Mouse (Mus musculus) thymus, postnatal 14 days (tissue): ENCODE measurements around the gene Olfr62.

Source experiments
- DNase-seq: peaks from one replicate; pipeline ENCODE4 v3.0.0; 2021

Gene Olfr62

DNA sequence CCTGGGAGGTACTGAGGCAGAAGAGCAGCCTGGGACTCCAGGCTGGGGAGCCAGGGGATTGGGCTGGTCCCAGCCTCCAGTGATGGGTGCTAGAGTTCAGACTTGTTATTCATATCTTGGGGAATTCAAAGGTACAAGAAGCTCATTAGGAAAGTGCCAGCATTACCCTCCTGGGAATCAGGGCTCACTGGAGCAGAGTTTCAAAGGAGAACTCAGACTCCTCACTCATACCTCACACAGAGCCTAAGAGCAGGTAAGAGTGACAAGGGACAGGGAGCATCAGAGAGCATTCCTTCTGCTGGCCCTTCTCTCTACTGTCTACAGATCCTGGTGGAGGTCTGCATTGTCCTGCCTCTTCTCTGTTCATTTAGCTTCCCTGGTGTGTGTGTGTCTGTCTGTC lies at the start of gene Olfr62:
TSS of gene Olfr62 (plus strand) at position 301 of the 400 bp plus-strand sequence.
- DNase-seq = no peak

DNA sequence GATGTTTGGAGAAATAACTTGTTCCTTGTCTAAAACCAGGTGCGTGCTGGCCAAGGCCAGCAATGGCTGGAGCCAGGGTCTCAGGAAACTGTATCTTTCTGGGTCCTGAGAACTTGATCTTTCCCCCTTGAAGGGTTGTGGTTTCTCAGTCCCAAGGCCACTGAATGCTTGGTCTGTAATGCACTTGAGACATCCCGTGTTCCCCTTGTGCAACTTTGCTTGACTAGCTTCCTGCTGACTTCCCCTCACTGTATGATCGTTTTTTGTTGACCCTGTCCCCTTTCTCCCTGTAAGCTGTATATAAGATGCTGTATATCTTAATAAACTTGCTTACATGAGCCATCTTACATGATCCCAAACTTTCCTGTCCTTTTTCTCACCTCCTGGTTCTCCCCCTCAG lies 48.9 kb upstream of the Olfr62 start:
- DNase-seq = no peak

DNA sequence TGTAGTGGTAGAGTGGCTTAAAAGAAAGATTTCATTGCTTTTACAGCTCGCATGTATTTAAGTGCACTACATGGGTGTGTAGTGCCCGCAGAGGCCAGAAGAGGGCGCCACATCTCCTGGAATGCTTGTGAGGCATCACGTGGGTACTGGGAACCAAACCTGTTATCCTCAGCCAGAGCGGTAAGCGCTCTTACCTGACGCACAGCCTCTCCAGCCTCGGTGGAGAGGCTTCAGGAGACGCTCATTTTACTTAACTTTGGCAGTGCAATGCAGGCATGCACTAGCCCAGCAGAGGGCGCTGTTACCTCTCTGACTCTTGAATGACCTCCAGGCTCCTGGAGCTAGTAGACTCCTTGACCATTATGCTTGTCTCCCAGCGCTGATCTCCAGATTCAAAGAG lies 46.1 kb upstream of the Olfr62 start:
- peak; percentile 40 for DNase-seq

DNA sequence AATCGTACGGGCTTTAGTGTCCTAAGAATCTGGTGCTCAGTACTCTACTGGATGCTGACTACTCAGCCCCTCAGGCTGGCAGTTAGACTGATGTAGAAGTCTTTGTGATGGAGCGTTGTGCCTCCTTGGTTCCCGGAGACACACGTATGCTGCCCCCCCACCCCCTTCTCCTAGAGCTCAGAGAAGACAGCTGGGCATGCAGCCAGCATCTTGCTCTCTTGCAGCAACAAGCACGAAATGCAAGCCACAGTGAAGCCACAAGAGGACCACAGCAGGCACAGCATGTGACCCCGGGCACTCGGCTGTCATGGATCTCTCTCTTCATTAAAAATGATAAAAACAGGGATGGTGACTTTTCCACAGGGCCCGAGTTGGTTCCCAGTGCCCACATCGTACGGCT lies 43.3 kb upstream of the Olfr62 start:
- DNase-seq = no peak

DNA sequence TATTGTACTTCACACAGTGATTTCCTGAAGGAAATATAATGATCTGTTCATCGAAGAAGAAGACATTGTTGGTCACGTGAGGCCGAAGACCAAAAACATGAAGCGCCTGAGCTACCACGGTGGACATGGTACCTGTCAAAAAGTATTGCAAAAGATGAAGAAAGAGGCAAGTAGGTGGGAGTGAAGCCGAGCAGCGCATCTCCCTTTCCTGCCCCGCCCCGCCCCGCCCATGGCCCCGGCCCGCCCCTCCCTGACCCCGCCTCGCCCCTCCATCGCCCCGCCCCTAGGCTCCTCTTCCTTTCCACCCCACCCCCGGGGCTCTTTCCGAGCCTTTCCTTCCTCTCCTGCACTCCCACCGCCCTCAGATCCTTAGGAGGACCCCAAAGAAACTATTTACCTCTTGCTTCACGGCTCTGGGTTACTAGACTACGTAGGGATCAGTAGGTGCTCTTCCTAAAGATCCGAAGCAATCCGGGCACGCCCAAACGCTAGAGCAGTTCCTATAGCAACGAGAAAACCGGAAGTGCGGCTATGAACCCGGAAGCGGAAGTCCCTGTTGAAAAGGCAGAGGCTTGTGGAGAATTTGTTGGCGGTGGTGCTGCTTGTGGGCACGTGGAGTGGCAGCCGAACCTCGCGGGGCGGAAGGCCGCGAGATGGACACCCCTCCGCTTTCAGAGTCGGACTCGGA lies 38.3 kb upstream of the Olfr62 start, which contains the start of the genes Cfap57 and Ebna1bp2:
TSS of gene Cfap57 (minus strand) at position 499 of the 688 bp plus-strand sequence.
TSS of gene Ebna1bp2 (plus strand) at position 521 of the 688 bp plus-strand sequence.
- peak; percentile 92 for DNase-seq

DNA sequence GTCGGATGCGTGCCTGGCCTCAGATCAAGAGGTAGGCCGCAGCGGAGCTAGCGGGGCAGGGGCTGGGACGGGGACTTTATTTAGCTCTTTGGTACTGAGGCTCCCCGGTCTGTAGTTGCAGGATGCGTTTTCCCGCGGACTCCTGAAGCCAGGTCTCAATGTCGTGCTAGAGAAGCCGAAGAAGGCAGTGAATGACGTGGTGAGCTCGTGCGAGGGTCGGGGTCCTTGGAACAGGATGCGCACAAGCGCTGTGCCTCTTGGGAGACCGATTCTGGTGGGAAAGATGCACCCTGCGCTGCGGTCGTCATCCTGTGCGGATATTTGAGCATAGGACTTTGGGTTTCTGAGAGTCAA lies 37.8 kb upstream of the Olfr62 start:
- DNase-seq = no peak

DNA sequence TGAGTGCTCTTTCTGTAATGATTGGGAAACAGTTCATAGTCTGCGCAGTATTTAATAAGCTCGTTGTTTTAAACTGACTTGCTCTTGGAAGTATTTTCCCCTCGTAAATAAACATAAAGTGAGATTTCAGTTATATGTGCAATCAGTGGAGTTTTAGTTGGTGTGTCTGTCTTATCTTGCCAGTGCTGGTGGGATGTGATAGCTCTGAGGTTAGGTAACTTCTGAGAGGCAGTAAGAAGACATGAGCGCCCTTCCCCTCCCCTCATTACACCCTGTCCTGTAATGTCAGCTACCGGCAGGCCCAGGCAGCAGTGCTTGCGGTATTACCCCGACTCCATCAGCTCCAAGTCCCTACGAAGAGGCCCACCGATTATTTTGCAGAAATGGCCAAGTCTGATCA lies 37.0 kb upstream of the Olfr62 start:
- no peak for DNase-seq

DNA sequence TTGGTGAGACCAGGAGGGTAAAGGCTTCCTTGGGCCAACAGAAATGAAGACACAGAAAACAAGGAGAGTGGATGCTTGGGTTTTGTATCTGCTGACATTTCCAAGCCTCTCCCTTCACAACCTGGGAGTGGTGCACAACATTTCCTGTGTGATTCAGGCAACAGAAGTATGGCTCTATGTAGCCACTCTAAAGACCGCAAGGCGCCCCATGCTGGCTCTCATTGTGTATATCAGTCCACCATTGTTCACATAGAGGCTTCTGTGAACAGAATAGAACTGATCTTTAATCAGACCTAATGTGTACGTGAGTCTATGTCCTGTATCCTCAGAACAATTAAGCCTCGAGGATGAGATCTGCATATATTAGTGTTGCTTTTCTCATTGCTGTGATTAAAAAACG lies 28.5 kb upstream of the Olfr62 start:
- DNase-seq = no peak

DNA sequence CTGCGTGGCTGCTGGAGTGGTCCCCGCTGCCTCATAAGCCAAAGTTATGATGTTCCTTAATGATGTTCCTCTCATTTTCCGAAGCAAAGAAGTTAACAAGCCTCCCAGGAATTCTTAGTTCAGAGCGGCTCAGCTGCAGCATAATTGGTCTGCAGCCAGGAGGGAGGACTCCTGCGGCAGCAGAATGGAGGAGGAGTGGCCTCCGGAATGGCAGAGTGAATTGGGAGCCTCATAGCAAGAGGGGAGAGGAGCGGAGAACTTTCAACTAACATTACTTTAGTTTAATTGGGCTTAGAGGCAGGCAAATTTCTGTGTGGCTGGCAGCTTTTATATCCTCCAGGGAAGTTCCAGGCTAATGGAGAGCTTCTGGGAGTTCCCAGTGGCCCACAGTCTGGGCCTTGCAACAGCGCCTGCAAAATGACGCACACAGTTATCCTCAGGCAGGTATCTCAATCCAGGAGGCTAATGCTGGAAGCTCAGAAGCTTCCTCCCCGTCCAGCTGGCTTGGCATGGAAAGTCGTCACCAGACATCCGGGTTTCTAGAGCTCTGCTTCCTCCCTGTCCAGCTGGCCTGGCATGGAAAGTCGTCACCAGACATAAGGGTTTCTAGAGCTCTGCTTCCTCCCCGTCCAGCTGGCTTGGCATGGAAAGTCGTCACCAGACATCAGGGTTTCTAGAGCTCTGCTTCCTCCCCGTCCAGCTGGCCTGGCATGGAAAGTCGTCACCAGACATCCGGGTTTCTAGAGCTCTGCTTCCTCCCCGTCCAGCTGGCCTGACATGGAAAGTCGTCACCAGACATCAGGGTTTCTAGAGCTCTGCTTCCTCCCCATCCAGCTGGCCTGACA lies 16.2 kb upstream of the Olfr62 start:
- no peak for DNase-seq

DNA sequence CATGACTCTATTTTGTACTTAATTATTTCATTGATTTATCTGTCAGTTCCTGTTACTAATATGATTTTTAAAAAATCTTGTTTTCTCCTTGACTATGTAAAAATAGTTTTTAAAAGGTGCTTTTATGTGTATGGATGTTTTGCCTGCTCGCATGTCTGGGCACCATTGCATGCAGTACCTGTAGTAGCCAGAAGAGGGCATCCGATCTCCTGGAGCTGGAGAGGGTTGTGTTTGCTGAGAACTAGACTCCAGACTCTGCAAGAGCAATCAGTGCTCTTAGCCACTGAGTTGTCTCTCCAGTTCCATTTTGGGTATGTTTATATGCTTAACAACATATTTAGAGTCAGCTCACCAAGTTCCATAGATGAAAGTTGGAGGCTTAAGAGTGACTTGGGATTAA lies 13.5 kb upstream of the Olfr62 start:
- DNase-seq = peak; percentile 62

DNA sequence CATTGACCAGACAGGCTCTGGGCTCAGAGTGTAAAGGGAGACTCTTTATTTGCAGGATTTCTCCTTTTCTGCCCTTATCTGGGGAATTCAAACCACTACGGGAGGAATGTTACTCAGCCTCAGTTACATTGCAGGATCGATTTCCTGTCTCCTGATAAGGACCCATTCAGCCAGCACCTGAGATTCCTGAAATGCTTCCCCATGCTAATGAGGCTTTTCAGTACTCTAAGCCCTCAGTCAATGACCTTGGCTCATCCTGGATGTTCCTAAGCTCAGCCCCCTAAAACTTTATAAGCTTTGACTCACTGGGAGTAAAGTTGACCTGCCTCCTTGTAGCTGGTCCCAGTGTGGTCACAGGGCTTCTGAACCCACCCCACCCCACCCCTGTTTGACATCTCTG lies 28.3 kb downstream of the Olfr62 start:
- DNase-seq = no peak

DNA sequence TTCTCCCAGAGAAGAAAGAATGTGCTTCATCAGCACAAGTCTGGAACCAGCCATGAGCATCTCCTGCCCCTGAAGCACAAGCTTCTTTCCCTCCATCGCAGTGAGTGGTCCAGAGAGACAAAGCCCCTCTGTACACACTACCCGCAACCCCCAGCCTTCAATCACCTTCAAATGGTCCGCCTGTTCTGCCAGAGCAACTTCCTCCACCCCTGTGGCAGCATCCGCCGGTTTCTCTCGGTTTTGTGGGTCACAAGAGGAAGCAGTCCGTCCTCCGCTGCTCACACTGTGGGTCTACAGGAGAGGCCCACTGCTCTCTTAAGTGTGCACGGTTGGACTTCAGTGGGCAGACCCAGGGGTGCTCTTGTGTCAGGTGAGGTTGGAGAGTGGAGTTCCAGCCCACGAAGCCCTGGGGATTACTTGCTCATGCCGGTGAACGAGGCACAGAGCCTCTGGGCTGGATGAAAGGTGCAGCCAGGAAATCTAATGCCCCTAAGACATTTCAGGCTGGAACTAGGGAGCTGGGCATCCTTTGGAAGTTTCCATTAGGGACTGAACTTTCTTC lies 33.7 kb downstream of the Olfr62 start, which contains the start of gene Olfr1342:
TSS of gene Olfr1342 (minus strand) at position 345 of the 562 bp plus-strand sequence.
- DNase-seq = peak; percentile 15

DNA sequence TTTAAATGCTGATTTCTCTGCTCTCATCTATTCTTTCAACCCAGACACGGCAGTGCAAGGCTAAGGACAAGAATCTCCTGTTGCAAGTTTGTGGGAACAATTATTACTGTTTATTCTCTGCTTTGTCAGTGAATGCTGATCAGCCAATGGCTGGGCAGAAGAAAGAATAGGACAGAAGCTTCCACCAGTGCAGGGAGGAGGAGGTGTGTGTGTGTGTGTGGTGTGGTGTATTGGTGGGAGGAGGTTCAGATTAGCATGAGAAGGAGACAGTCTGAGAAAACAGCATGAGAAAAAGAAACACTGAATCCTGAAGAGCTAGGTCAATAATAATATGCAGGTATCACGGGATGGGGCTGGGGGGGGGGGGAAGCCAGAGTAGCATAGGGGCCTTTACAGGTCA lies 35.1 kb downstream of the Olfr62 start:
- DNase-seq = no peak

DNA sequence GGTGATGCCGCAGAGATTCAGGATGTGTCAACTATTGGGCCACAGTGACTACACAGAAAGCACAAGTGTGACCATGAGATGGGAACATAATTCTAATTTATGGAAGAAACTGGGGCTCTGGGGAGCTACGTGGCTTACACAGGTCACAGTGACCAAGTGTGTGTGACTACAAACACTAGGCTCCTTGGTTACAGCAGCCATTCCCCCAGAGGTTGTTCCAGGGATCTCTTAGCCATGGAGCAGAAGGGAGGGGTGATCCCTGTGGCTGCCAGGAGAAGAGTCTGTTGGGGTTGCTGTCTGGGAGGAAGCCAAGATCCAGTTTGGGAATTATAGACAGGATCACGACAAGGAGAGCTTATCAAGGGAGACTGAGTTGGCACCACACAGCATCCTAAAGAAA lies 44.5 kb downstream of the Olfr62 start, which contains the start of gene Olfr1341:
TSS of gene Olfr1341 (plus strand) at position 301 of the 400 bp plus-strand sequence.
- DNase-seq = no peak

DNA sequence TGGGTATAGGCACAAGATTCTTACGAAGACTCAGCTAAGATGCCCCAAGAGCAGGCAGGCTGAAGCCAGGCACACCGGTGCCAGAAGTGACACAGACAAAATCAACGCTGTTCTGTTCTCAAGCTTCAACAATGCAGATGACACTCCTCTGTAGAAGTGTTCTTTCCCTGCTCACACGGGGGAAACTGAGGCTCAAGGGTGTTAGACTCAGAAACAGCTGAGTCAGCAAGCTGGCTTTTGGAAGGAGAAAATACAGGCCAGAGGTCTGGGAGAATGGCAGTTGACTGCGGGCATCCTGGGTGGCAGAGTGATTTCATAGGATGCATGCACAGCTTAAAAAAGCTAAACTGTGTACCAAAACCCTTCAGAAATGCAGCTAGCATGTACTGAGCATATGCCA lies 49.3 kb downstream of the Olfr62 start:
- DNase-seq = no peak

DNA sequence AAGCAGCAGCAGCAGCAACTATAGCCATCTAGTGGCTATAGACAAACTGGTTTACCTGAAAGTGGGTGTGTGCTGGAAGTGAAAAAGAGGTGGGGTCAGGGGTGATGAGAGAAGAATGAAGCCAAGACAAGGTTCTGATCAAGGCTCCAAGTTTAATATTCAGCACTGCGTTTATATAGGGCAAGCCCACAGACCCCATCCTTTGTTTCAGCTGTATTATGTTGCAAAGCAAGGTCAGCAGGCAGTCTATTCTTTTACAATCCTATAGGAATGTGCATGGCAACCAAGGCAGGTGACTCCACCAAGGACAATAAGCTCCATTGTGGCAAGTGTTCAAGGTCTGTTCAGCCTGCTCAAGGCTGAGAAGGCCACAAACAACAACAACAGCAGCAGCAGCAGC lies 52.9 kb downstream of the Olfr62 start:
- DNase-seq = no peak
